Mouse (Mus musculus): ENCODE data around the gene Bhlhe23. TPM values are rescaled to one million over a fixed set of nuclear protein-coding genes. Genes with fewer than 3 reads are reported as not detected.

The Bhlhe23 gene
- total and polyA plus RNA-seq, 3 experiments = not detected

GRCm38 (mm10) chr2:180822476-180822875, 45.8 kb upstream of the Bhlhe23 start:
- TF ChIP-seq ZC3H11A (IDR thresholded peaks at IDR 0.05; ENCODE audit: low read depth, low read length) = no peak
- TF ChIP-seq RAD21 (IDR thresholded peaks at IDR 0.05; ENCODE audit: low read depth, low read length) = peak; percentile 50
- no peak for TF ChIP-seq CHD1 (IDR thresholded peaks at IDR 0.05; ENCODE audit: low read depth, low read length)
- TF ChIP-seq SMC3 (IDR thresholded peaks at IDR 0.05; ENCODE audit: low read depth, low read length) = peak; percentile 41
- peak in 1 of 2 experiments; percentile 70; a peak in 2 of 4 replicates for TF ChIP-seq CTCF (conservative IDR thresholded peaks at IDR 0.05 in 1 of 2, IDR thresholded peaks at IDR 0.05 in 1 of 2; ENCODE audit: low read depth in 2 of 2, low read length in 2 of 2)
- no peak for TF ChIP-seq MYC (IDR thresholded peaks at IDR 0.05; ENCODE audit: low read depth, low read length)
- dilution Hi-C loops (cut with MboI; ENCODE audit: extremely low pct_ligation_motif_present, extremely low pct_unique_long_range_greater_than_20kb, low sequenced_read_pairs) (no loop called here), in situ Hi-C loops (cut with MboI; ENCODE audit: low pct_ligation_motif_present, low pct_unique_long_range_greater_than_20kb, low sequenced_read_pairs) (no loop called here)
- Histone ChIP-seq H3K4me2 (ENCODE audit: insufficient read depth, low read depth, poor library complexity, severe bottlenecking) (no peak overlapping the region), H3K27me3 (replicated peaks) (peaks cover 80% of the 10 kb centered on the region), H3K27ac (ENCODE audit: insufficient read depth, low read depth) (no peak overlapping the region), H3K36me3 (replicated peaks in 1 of 2; ENCODE audit: control insufficient read depth in 1 of 2, insufficient read depth in 1 of 2, low read length in 1 of 2) (no peaks in the 10 kb centered on the region), H3K9ac (ENCODE audit: insufficient read depth, low read depth) (no peak overlapping the region), H3K4me3 (replicated peaks in 1 of 3; ENCODE audit: low read depth in 2 of 3, low read length in 2 of 3, poor library complexity in 1 of 3) (no peak overlapping the region), H3K79me2 (replicated peaks; ENCODE audit: control insufficient read depth, extremely low read depth, insufficient read depth, poor library complexity, severe bottlenecking) (no peaks in the 10 kb centered on the region), H3K4me1 (ENCODE audit: control insufficient read depth in 1 of 2, insufficient read depth in 2 of 2) (0 out of 4 replicates have a peak, but pooled peaks cover 0 to 2% of the 10 kb centered on the region in 2 experiments), H3K9me3 (replicated peaks; ENCODE audit: low read length) (no peaks in the 10 kb centered on the region)
- peak; percentile 33 for DNase-seq (ENCODE audit: extremely low read depth)

- DNase-seq (ENCODE audit: extremely low read depth) = no peak
- Histone ChIP-seq H3K9me3 (replicated peaks; ENCODE audit: low read length) (no peaks in the 10 kb centered on the region), H3K79me2 (replicated peaks; ENCODE audit: control insufficient read depth, extremely low read depth, insufficient read depth, poor library complexity, severe bottlenecking) (no peaks in the 10 kb centered on the region), H3K9ac (ENCODE audit: insufficient read depth, low read depth) (no peak overlapping the region), H3K36me3 (replicated peaks in 1 of 2; ENCODE audit: control insufficient read depth in 1 of 2, insufficient read depth in 1 of 2, low read length in 1 of 2) (no peaks in the 10 kb centered on the region), H3K27ac (ENCODE audit: insufficient read depth, low read depth) (no peak overlapping the region), H3K4me1 (ENCODE audit: control insufficient read depth in 1 of 2, insufficient read depth in 2 of 2) (0 out of 4 replicates have a peak, but pooled peaks cover 0 to 2% of the 10 kb centered on the region in 2 experiments), H3K4me3 (replicated peaks in 1 of 3; ENCODE audit: low read depth in 2 of 3, low read length in 2 of 3, poor library complexity in 1 of 3) (no peak overlapping the region), H3K4me2 (ENCODE audit: insufficient read depth, low read depth, poor library complexity, severe bottlenecking) (no peak overlapping the region), H3K27me3 (replicated peaks) (peaks cover 83% of the 10 kb centered on the region)
- in situ Hi-C loops (cut with MboI; ENCODE audit: low pct_ligation_motif_present, low pct_unique_long_range_greater_than_20kb, low sequenced_read_pairs) = no loop called here
- TF ChIP-seq SIN3A (IDR thresholded peaks at IDR 0.05; ENCODE audit: low read length) = no peak
- no peak for TF ChIP-seq MAX (IDR thresholded peaks at IDR 0.05; ENCODE audit: low read length)
- TF ChIP-seq PAX5 (IDR thresholded peaks at IDR 0.05; ENCODE audit: low read length) = no peak
- no peak for TF ChIP-seq CHD2 (IDR thresholded peaks at IDR 0.05; ENCODE audit: low read length)
- no peak for TF ChIP-seq NRF1 (IDR thresholded peaks at IDR 0.05; ENCODE audit: low read depth, low read length)
- TF ChIP-seq HCFC1 (IDR thresholded peaks at IDR 0.05; ENCODE audit: low read depth, low read length) = no peak
- no peak for TF ChIP-seq GABPA (IDR thresholded peaks at IDR 0.05; ENCODE audit: insufficient replicate concordance, low read depth, low read length)
- TF ChIP-seq POLR2AphosphoS2 (IDR thresholded peaks at IDR 0.05; ENCODE audit: low read depth, low read length) = no peak
- TF ChIP-seq MAFK (IDR thresholded peaks at IDR 0.05; ENCODE audit: insufficient replicate concordance, low read length) = no peak
- no peak for TF ChIP-seq IRF4 (IDR thresholded peaks at IDR 0.05; ENCODE audit: low read depth, low read length)
- no peak for TF ChIP-seq E2F4 (IDR thresholded peaks at IDR 0.05; ENCODE audit: insufficient replicate concordance, low read depth, low read length)
- TF ChIP-seq TCF12 (IDR thresholded peaks at IDR 0.05; ENCODE audit: low read depth, low read length) = no peak
- no peak for TF ChIP-seq MEF2A (IDR thresholded peaks at IDR 0.05; ENCODE audit: borderline replicate concordance, low read depth, low read length)
- no peak for TF ChIP-seq ZNF384 (IDR thresholded peaks at IDR 0.05; ENCODE audit: low read depth, low read length)
- TF ChIP-seq JUN (IDR thresholded peaks at IDR 0.05; ENCODE audit: insufficient read depth, low read depth, low read length) = no peak
- no peak for TF ChIP-seq ZC3H11A (IDR thresholded peaks at IDR 0.05; ENCODE audit: low read depth, low read length)
- no peak for TF ChIP-seq NELFE (IDR thresholded peaks at IDR 0.05; ENCODE audit: low read depth, low read length)
- dilution Hi-C loops (cut with MboI; ENCODE audit: extremely low pct_ligation_motif_present, extremely low pct_unique_long_range_greater_than_20kb, low sequenced_read_pairs) = no loop called here
Measured at GRCm38 (mm10) chr2:180819504-180819903, 42.8 kb upstream of the Bhlhe23 start.

Measured in CH12.LX (cell line).